Mouse (Mus musculus) lung, adult 2 months (tissue): ENCODE results near the gene Map10.

Experiments used
- CTCF ChIP-seq: fragments of 200-500 bp; IDR thresholded peaks from 2 replicates; pipeline ENCODE4 v1.5.1; 2011; ENCODE audit warnings: mild to moderate bottlenecking, low read length, control low read depth; ENCODE audit not compliant: insufficient read depth
- POLR2A ChIP-seq: fragments of 200-500 bp; IDR thresholded peaks from 2 replicates; pipeline ENCODE4 v1.6.1; 2011; ENCODE audit warnings: low read depth, mild to moderate bottlenecking, control low read depth, low read length, borderline replicate concordance; ENCODE audit errors: extremely low read depth

- TF ChIP-seq CTCF (no peak), POLR2A (no peak)
Measured at GRCm38 (mm10) chr8:125661958-125662668, 7.5 kb upstream of the Map10 start.
